Mouse (Mus musculus) forebrain, embryonic 12.5 days (tissue): Measurements from ENCODE around the gene Myl9. TPM values are rescaled to one million over a fixed set of nuclear protein-coding genes. Genes with fewer than 3 reads are reported as not detected.
"Not testable (repeated sequence)": the region's sequence is repeated elsewhere in the genome, so short reads cannot be mapped to it uniquely, and the experiment has no call there.

ENCODE experiments used
- ATAC-seq: fragments of 200-750 bp; cut with Nextera tagmentation; 2 replicates; pipeline ENCODE4 v1.8.0; 2017; ENCODE audit warnings: moderate TSS enrichment; ENCODE audit not compliant: low FRiP score
- H3K27ac ChIP-seq: fragments of 300-500 bp; sonication (generic); 2 replicates; pipeline ENCODE4 v1.5.1; 2016; ENCODE audit warnings: mild to moderate bottlenecking
- H3K27me3 ChIP-seq: fragments of 300-500 bp; sonication (generic); 2 replicates; pipeline ENCODE4 v1.6.1; 2016; ENCODE audit warnings: mild to moderate bottlenecking
- H3K36me3 ChIP-seq: fragments of 300-500 bp; sonication (generic); replicated peaks from 2 replicates; pipeline ENCODE4 v1.6.1; 2016; ENCODE audit warnings: mild to moderate bottlenecking
- H3K4me1 ChIP-seq: fragments of 300-500 bp; sonication (generic); 2 replicates; pipeline ENCODE4 v1.6.1; 2016
- H3K4me2 ChIP-seq: fragments of 300-500 bp; sonication (generic); 2 replicates; pipeline ENCODE4 v1.6.1; 2016; ENCODE audit warnings: mild to moderate bottlenecking, moderate library complexity
- H3K4me3 ChIP-seq: fragments of 300-500 bp; sonication (generic); replicated peaks from 2 replicates; pipeline ENCODE4 v1.5.1; 2016; ENCODE audit warnings: mild to moderate bottlenecking
- H3K9ac ChIP-seq: fragments of 300-500 bp; sonication (generic); 2 replicates; pipeline ENCODE4 v1.6.1; 2016; ENCODE audit warnings: mild to moderate bottlenecking
- H3K9me3 ChIP-seq: fragments of 300-500 bp; sonication (generic); 2 replicates; pipeline ENCODE4 v1.6.1; 2016
- WGBS: fragments of 180-500 bp; shearing (Covaris S2); methylation state at CpG from one replicate; pipeline ENCODE4 v1.1.7; 2016; 5-methylcytosine and 5-hydroxymethylcytosine counted together
- polyA plus RNA-seq: library from polyadenylated mRNA; unstranded; fragments of >200 nt; fragmentation: Nextera tagmentation; extraction: Ambion mirVana; gene quantifications from 2 replicates; pipeline ENCODE4 v1.2.1, GENCODE M21; 2016

The Myl9 gene
- polyA plus RNA-seq, 1 experiment from 2014 or later = 95.4 TPM

- no peaks in the 10 kb centered on the region for H3K27me3 ChIP-seq
- no peak overlapping the region for H3K9ac ChIP-seq
- 0 out of 2 replicates have a peak, but pooled peaks cover 5% of the 10 kb centered on the region for H3K9me3 ChIP-seq
- WGBS = 92% methylated on average over 1 of the region's 1 CpGs
- no peak overlapping the region for H3K4me3 ChIP-seq
- ATAC-seq = no peak
- H3K4me2 ChIP-seq = no peak overlapping the region
- H3K36me3 ChIP-seq = no peaks in the 10 kb centered on the region
- H3K4me1 ChIP-seq = no peaks in the 10 kb centered on the region
- no peak overlapping the region for H3K27ac ChIP-seq
These were observed 23.3 kb downstream of the Myl9 start for GRCm38 (mm10) chr2:156798516-156798915.

- H3K9me3 ChIP-seq = 0 out of 2 replicates have a peak, but pooled peaks cover 5% of the 10 kb centered on the region
- H3K4me2 ChIP-seq = no peak overlapping the region
- no peak overlapping the region for H3K27ac ChIP-seq
- no peak overlapping the region for H3K4me3 ChIP-seq
- WGBS = 79% methylated on average over 4 of the region's 4 CpGs
- no peaks in the 10 kb centered on the region for H3K27me3 ChIP-seq
- no peaks in the 10 kb centered on the region for H3K36me3 ChIP-seq
- H3K9ac ChIP-seq = no peak overlapping the region
- no peak for ATAC-seq
- H3K4me1 ChIP-seq = no peaks in the 10 kb centered on the region
These were observed 25.8 kb downstream of the Myl9 start for GRCm38 (mm10) chr2:156801045-156801444.

DNA sequence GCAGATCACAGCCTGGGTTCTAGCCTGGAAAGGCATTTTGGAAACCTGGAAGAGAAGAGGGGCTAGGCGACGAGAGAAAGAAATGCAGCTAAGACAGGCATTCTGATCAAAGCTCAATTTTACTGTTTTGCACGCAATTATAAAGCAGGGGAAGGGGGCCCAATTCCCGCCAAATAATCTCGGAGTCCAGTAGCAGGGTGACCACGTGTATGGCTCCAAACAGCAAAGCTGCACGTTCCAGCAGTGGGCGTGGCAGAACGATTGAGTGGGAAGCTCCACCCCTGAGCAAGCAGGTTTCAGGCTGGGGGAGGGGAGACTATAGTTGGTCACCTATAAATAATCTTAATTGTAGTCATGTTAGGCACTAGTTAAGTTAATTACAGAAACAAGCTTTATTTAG, 26.9 kb downstream of the Myl9 start:
- 48% methylated on average over 9 of the region's 9 CpGs for WGBS
- not testable (repeated sequence) for H3K27ac ChIP-seq, H3K36me3 ChIP-seq, H3K4me3 ChIP-seq, H3K27me3 ChIP-seq, H3K4me1 ChIP-seq, H3K9me3 ChIP-seq, H3K9ac ChIP-seq, ATAC-seq, H3K4me2 ChIP-seq

GRCm38 (mm10) chr2:156803698-156804372, 28.6 kb downstream of the Myl9 start:
- no peak overlapping the region for H3K9ac ChIP-seq
- no peak overlapping the region for H3K4me3 ChIP-seq
- H3K27me3 ChIP-seq = no peaks in the 10 kb centered on the region
- WGBS = 62% methylated on average over 4 of the region's 4 CpGs
- no peaks in the 10 kb centered on the region for H3K9me3 ChIP-seq
- no peaks in the 10 kb centered on the region for H3K4me1 ChIP-seq
- H3K4me2 ChIP-seq = no peak overlapping the region
- H3K27ac ChIP-seq = no peak overlapping the region
- ATAC-seq = no peak
- no peaks in the 10 kb centered on the region for H3K36me3 ChIP-seq

DNA sequence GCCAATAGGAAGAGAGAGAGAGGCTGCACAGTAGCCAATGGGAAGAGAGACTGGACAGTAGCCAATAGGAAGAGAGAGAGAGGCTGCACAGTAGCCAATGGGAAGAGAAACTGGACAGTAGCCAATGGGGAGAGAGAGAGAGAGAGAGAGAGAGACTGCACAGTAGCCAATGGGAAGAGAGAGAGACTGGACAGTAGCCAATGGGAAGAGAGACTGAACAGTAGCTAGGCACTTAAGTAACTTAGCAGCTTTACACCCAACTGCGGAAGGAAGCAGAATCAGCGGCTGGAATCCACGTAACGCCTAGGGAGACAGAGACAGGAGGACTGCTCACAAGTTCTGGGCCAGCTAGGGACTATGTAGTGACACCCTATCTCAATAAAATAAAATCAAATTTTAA, 29.4 kb downstream of the Myl9 start:
- H3K36me3 ChIP-seq = no peaks in the 10 kb centered on the region
- H3K4me3 ChIP-seq = no peak overlapping the region
- no peak for ATAC-seq
- H3K4me1 ChIP-seq = no peaks in the 10 kb centered on the region
- H3K9me3 ChIP-seq = no peaks in the 10 kb centered on the region
- WGBS = 91% methylated on average over 4 of the region's 4 CpGs
- no peak overlapping the region for H3K27ac ChIP-seq
- H3K4me2 ChIP-seq = no peak overlapping the region
- H3K9ac ChIP-seq = no peak overlapping the region
- no peaks in the 10 kb centered on the region for H3K27me3 ChIP-seq

- H3K9ac ChIP-seq = no peak overlapping the region
- ATAC-seq = no peak
- WGBS = 81% methylated on average over 6 of the region's 6 CpGs
- no peaks in the 10 kb centered on the region for H3K27me3 ChIP-seq
- no peaks in the 10 kb centered on the region for H3K4me1 ChIP-seq
- H3K36me3 ChIP-seq = no peaks in the 10 kb centered on the region
- H3K4me2 ChIP-seq = no peak overlapping the region
- H3K9me3 ChIP-seq = no peaks in the 10 kb centered on the region
- no peak overlapping the region for H3K4me3 ChIP-seq
- H3K27ac ChIP-seq = no peak overlapping the region
These were observed 31.7 kb downstream of the Myl9 start for GRCm38 (mm10) chr2:156806886-156807285.

- H3K4me2 ChIP-seq = no peak overlapping the region
- H3K4me1 ChIP-seq = peaks cover 10% of the 10 kb centered on the region
- H3K27me3 ChIP-seq = no peaks in the 10 kb centered on the region
- no peak overlapping the region for H3K27ac ChIP-seq
- 0 out of 2 replicates have a peak, but pooled peaks have one; percentile 41 for ATAC-seq
- no peak overlapping the region for H3K9ac ChIP-seq
- no peak overlapping the region for H3K4me3 ChIP-seq
- H3K36me3 ChIP-seq = no peaks in the 10 kb centered on the region
- H3K9me3 ChIP-seq = no peaks in the 10 kb centered on the region
- 68% methylated on average over 2 of the region's 2 CpGs for WGBS
These were observed 34.4 kb downstream of the Myl9 start for GRCm38 (mm10) chr2:156809579-156809978.

GRCm38 (mm10) chr2:156810716-156811115, 35.5 kb downstream of the Myl9 start:
- H3K36me3 ChIP-seq = no peaks in the 10 kb centered on the region
- H3K27ac ChIP-seq = no peak overlapping the region
- no peak overlapping the region for H3K4me3 ChIP-seq
- no peak overlapping the region for H3K4me2 ChIP-seq
- H3K4me1 ChIP-seq = peaks cover 15% of the 10 kb centered on the region
- no peaks in the 10 kb centered on the region for H3K27me3 ChIP-seq
- H3K9me3 ChIP-seq = no peaks in the 10 kb centered on the region
- H3K9ac ChIP-seq = no peak overlapping the region
- 98% methylated on average over 10 of the region's 10 CpGs for WGBS
- no peak for ATAC-seq

DNA sequence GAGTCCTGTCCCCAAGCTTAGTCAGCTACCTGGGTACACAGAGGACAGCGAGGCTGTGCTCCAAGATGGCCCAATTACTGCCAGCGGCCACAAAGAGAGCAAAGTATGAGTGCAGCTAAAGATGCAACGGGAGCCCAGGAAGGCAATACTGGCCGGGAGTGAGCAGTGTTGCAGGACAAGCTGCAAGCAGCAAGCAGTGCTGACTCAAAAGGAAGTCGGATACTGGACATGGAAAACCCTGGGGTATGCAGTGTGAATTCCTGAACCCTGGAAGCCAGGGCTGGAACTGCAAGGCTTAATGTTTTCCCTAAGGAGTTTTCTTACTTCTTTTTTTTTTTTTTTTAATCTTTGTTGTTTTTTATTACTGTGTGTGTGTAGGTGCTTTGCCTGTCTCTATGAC, 36.3 kb downstream of the Myl9 start:
- Histone ChIP-seq H3K27me3 (no peaks in the 10 kb centered on the region), H3K4me3 (no peak overlapping the region), H3K9ac (no peak overlapping the region), H3K27ac (no peak overlapping the region), H3K4me1 (peaks cover 15% of the 10 kb centered on the region), H3K36me3 (no peaks in the 10 kb centered on the region), H3K4me2 (no peak overlapping the region), H3K9me3 (no peaks in the 10 kb centered on the region)
- no peak for ATAC-seq
- WGBS = 77% methylated on average over 5 of the region's 5 CpGs

- Histone ChIP-seq H3K27me3 (no peaks in the 10 kb centered on the region), H3K4me2 (no peak overlapping the region), H3K4me3 (no peak overlapping the region), H3K36me3 (no peaks in the 10 kb centered on the region), H3K9me3 (no peaks in the 10 kb centered on the region), H3K27ac (no peak overlapping the region), H3K4me1 (peaks cover 15% of the 10 kb centered on the region), H3K9ac (no peak overlapping the region)
- no peak for ATAC-seq
- 25% methylated on average over 8 of the region's 8 CpGs for WGBS
These were observed 39.2 kb downstream of the Myl9 start for GRCm38 (mm10) chr2:156814344-156814801.

- ATAC-seq = no peak
These were observed 39.7 kb downstream of the Myl9 start for GRCm38 (mm10) chr2:156814893-156815292.

DNA sequence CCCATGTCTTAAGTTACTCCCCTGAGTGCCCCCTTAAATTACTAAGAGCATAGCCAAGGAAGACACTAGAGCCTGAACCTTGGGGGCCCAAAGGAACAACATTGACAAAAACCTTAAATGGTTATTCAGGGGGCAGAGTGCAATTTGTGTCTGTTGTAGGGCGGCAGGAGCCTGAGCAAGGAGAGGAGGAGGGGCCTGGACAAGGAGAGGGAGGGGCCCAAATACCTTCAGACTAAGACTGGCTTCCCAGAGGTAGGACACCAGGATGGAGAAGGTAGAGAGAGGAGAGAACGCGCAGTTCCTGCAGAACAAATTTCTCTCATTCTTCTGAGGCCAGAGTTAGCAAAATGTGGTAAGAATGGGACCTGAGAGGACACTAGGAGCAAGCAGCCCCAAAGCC, 40.2 kb downstream of the Myl9 start:
- no peak for ATAC-seq
- 56% methylated on average over 3 of the region's 3 CpGs for WGBS
- Histone ChIP-seq H3K9me3 (no peaks in the 10 kb centered on the region), H3K4me1 (peaks cover 15% of the 10 kb centered on the region), H3K4me3 (no peak overlapping the region), H3K36me3 (no peaks in the 10 kb centered on the region), H3K9ac (no peak overlapping the region), H3K27me3 (no peaks in the 10 kb centered on the region), H3K4me2 (no peak overlapping the region), H3K27ac (no peak overlapping the region)

More at GRCm38 (mm10) chr2:156814893-156815292, 39.7 kb downstream of the Myl9 start:
- Histone ChIP-seq H3K36me3 (no peaks in the 10 kb centered on the region), H3K4me1 (peaks cover 15% of the 10 kb centered on the region), H3K9ac (no peak overlapping the region), H3K4me2 (no peak overlapping the region), H3K9me3 (no peaks in the 10 kb centered on the region), H3K4me3 (no peak overlapping the region), H3K27ac (no peak overlapping the region), H3K27me3 (no peaks in the 10 kb centered on the region)
- 46% methylated on average over 5 of the region's 5 CpGs for WGBS

GRCm38 (mm10) chr2:156816116-156816515, 40.9 kb downstream of the Myl9 start:
- 58% methylated on average over 1 of the region's 1 CpGs for WGBS
- peaks cover 15% of the 10 kb centered on the region for H3K4me1 ChIP-seq
- no peaks in the 10 kb centered on the region for H3K9me3 ChIP-seq
- no peak overlapping the region for H3K9ac ChIP-seq
- H3K27ac ChIP-seq = no peak overlapping the region
- ATAC-seq = no peak
- no peak overlapping the region for H3K4me2 ChIP-seq
- no peaks in the 10 kb centered on the region for H3K36me3 ChIP-seq
- H3K4me3 ChIP-seq = no peak overlapping the region
- no peaks in the 10 kb centered on the region for H3K27me3 ChIP-seq
